Mouse (Mus musculus): ENCODE results near the gene Usp35.

DNA sequence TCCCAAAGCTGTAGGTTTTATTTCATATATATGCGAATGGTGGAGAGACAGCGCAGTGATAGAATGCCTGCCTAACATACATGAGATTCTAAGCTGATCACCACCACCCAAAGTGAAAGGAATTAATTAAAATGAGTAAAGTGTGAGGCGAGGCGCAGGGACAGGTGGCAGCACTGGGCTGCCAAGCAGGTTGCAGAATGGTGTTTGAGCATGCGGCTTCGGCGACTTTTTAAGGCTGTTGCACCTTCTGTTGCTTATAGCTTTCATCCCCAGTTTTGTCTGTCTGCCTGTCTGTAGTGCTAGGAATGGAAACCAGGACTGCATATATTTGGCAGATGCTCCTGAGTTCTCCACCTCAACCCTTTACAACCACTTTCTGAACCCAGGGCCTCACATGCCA lies 7.8 kb upstream of the Usp35 start:
- TF ChIP-seq CTCF (IDR thresholded peaks at IDR 0.05) (peak; percentile 14; the same call in 1 of the 2 replicates), EP300 (IDR thresholded peaks at IDR 0.05) (no peak)

Data from lung, postnatal 0 days (tissue).